Mouse (Mus musculus) liver, postnatal 0 days (tissue): Measurements from ENCODE around the gene Lamtor2. TPM values are rescaled to one million over a fixed set of nuclear protein-coding genes. Genes with fewer than 3 reads are reported as not detected.
A peak's percentile ranks its signal among the peaks of the same experiment; 100 is the strongest.

Experiments used
- ATAC-seq: fragments of 200-750 bp; cut with Nextera tagmentation; 2 replicates; pipeline ENCODE4 v1.8.0; 2017; ENCODE audit warnings: mild to moderate bottlenecking, moderate library complexity
- DNase-seq: peaks from one replicate; pipeline ENCODE4 v3.0.0-alpha.2; 2016
- H3K27ac ChIP-seq: fragments of 300-500 bp; sonication (generic); 2 replicates; pipeline ENCODE4 v1.5.1; 2014; ENCODE audit warnings: antibody characterized with exemption, moderate library complexity, mild to moderate bottlenecking, low read depth
- H3K27me3 ChIP-seq: fragments of 300-500 bp; sonication (generic); 2 replicates; pipeline ENCODE4 v1.6.1; 2014; ENCODE audit warnings: low read length, control low read depth, mixed read lengths; ENCODE audit not compliant: insufficient read depth
- H3K36me3 ChIP-seq: fragments of 300-500 bp; sonication (generic); replicated peaks from 2 replicates; pipeline ENCODE4 v1.6.1; 2014; ENCODE audit warnings: mild to moderate bottlenecking, control low read depth, low read length, moderate library complexity, mixed read lengths; ENCODE audit not compliant: insufficient read depth
- H3K4me1 ChIP-seq: fragments of 300-500 bp; sonication (generic); 2 replicates; pipeline ENCODE4 v1.6.1; 2014; ENCODE audit warnings: antibody characterized with exemption, mild to moderate bottlenecking, control low read depth; ENCODE audit not compliant: insufficient read depth
- H3K4me2 ChIP-seq: fragments of 300-500 bp; sonication (generic); 2 replicates; pipeline ENCODE4 v1.6.1; 2014; ENCODE audit warnings: low read depth, mild to moderate bottlenecking, low read length, moderate library complexity, mixed read lengths
- H3K4me3 ChIP-seq: fragments of 300-500 bp; sonication (generic); 2 replicates; pipeline ENCODE4 v1.5.1; 2014; ENCODE audit warnings: low read depth, low read length
- H3K9ac ChIP-seq: fragments of 300-500 bp; sonication (generic); replicated peaks from 2 replicates; pipeline ENCODE4 v1.6.1; 2014; ENCODE audit warnings: mild to moderate bottlenecking, moderate library complexity
- H3K9me3 ChIP-seq: fragments of 300-500 bp; sonication (generic); 2 replicates; pipeline ENCODE4 v1.6.1; 2016; ENCODE audit warnings: mild to moderate bottlenecking, control low read depth, low read length, mixed read lengths
- CTCF ChIP-seq: sonication (generic); IDR thresholded peaks from 2 replicates; pipeline ENCODE4 v1.5.1; 2016; ENCODE audit warnings: antibody characterized with exemption, low read depth
- EP300 ChIP-seq: IDR thresholded peaks from 2 replicates; pipeline ENCODE4 v1.6.1; 2016; ENCODE audit warnings: antibody characterized with exemption, low read depth, mild to moderate bottlenecking
- WGBS: fragments of 180-500 bp; shearing (Covaris S2); extraction: QIAGEN DNeasy Blood & Tissue Kit; methylation state at CpG from one replicate; pipeline ENCODE4 v1.1.7; 2014; ENCODE audit not compliant: insufficient replicate concordance; 5-methylcytosine and 5-hydroxymethylcytosine counted together
- polyA plus RNA-seq: library from polyadenylated mRNA; unstranded; fragments of >200 nt; fragmentation: Nextera tagmentation; extraction: Ambion mirVana; gene quantifications from 2 replicates; pipeline ENCODE4 v1.2.1, GENCODE M21; 2015

Lamtor2 gene
- polyA plus RNA-seq, 1 experiment from 2014 or later: 104 TPM

GRCm38 (mm10) chr3:88591950-88592731, 39.3 kb upstream of the Lamtor2 start:
- WGBS: 19% methylated on average over 9 of the region's 9 CpGs

GRCm38 (mm10) chr3:88591044-88591443, 38.2 kb upstream of the Lamtor2 start:
- peak; percentile 36 for DNase-seq
- no peaks in the 10 kb centered on the region for H3K9me3 ChIP-seq
- H3K9ac ChIP-seq: no peak overlapping the region
- H3K4me1 ChIP-seq: peaks cover 24% of the 10 kb centered on the region
- H3K4me2 ChIP-seq: no peak overlapping the region
- WGBS: 45% methylated on average over 3 of the region's 3 CpGs
- no peak overlapping the region for H3K4me3 ChIP-seq
- H3K36me3 ChIP-seq: peaks cover 20% of the 10 kb centered on the region
- H3K27ac ChIP-seq: no peak overlapping the region
- no peak for TF ChIP-seq EP300
- TF ChIP-seq CTCF: no peak
- ATAC-seq: peak; percentile 40
- no peaks in the 10 kb centered on the region for H3K27me3 ChIP-seq

More at GRCm38 (mm10) chr3:88591950-88592731, 39.3 kb upstream of the Lamtor2 start:
- peak overlapping the region; percentile 74 for H3K27ac ChIP-seq
- H3K4me3 ChIP-seq: peak overlapping the region; percentile 23
- H3K9ac ChIP-seq: peak overlapping the region; percentile 17; the same call in 1 of the 2 replicates
- TF ChIP-seq EP300 (no peak), CTCF (peak; percentile 69)
- H3K36me3 ChIP-seq: peaks cover 11% of the 10 kb centered on the region
- ATAC-seq (peak; percentile 61), DNase-seq (peak; percentile 48)
- peak overlapping the region; percentile 63 for H3K4me2 ChIP-seq
- peaks cover 24% of the 10 kb centered on the region for H3K4me1 ChIP-seq
- H3K27me3 ChIP-seq: no peaks in the 10 kb centered on the region
- no peaks in the 10 kb centered on the region for H3K9me3 ChIP-seq

GRCm38 (mm10) chr3:88590246-88590645, 37.4 kb upstream of the Lamtor2 start:
- H3K4me1 ChIP-seq: peaks cover 24% of the 10 kb centered on the region
- TF ChIP-seq EP300 (no peak), CTCF (no peak)
- DNase-seq (no peak), ATAC-seq (no peak)
- no peak overlapping the region for H3K4me2 ChIP-seq
- H3K4me3 ChIP-seq: no peak overlapping the region
- H3K27ac ChIP-seq: no peak overlapping the region
- WGBS: 45% methylated on average over 5 of the region's 5 CpGs
- no peaks in the 10 kb centered on the region for H3K27me3 ChIP-seq
- no peak overlapping the region for H3K9ac ChIP-seq
- no peaks in the 10 kb centered on the region for H3K9me3 ChIP-seq
- H3K36me3 ChIP-seq: peaks cover 26% of the 10 kb centered on the region

- Histone ChIP-seq H3K4me3 (no peak overlapping the region), H3K4me2 (no peak overlapping the region), H3K36me3 (peaks cover 36% of the 10 kb centered on the region), H3K9me3 (no peaks in the 10 kb centered on the region), H3K9ac (no peak overlapping the region), H3K4me1 (peaks cover 8% of the 10 kb centered on the region), H3K27me3 (no peaks in the 10 kb centered on the region), H3K27ac (no peak overlapping the region)
- DNase-seq (no peak), ATAC-seq (no peak)
- 85% methylated on average over 5 of the region's 5 CpGs for WGBS
- TF ChIP-seq CTCF (no peak), EP300 (no peak)
Observed at GRCm38 (mm10) chr3:88586640-88587039, 33.8 kb upstream of the Lamtor2 start.

- 87% methylated on average over 6 of the region's 6 CpGs for WGBS
- no peaks in the 10 kb centered on the region for H3K27me3 ChIP-seq
- H3K4me3 ChIP-seq: no peak overlapping the region
- H3K9me3 ChIP-seq: no peaks in the 10 kb centered on the region
- H3K4me1 ChIP-seq: peaks cover 5% of the 10 kb centered on the region
- DNase-seq (no peak), ATAC-seq (no peak)
- no peak overlapping the region for H3K4me2 ChIP-seq
- H3K27ac ChIP-seq: no peak overlapping the region
- H3K36me3 ChIP-seq: peaks cover 39% of the 10 kb centered on the region
- TF ChIP-seq EP300 (no peak), CTCF (no peak)
- H3K9ac ChIP-seq: no peak overlapping the region
Observed at GRCm38 (mm10) chr3:88585769-88586168, 32.9 kb upstream of the Lamtor2 start.

GRCm38 (mm10) chr3:88579454-88580117, 26.7 kb upstream of the Lamtor2 start:
- Histone ChIP-seq H3K9ac (peak overlapping the region; percentile 93), H3K27ac (peak overlapping the region; percentile 87), H3K4me1 (peaks cover 12% of the 10 kb centered on the region; the same call in 1 of the 2 replicates), H3K4me2 (peak overlapping the region; percentile 78), H3K9me3 (no peaks in the 10 kb centered on the region), H3K4me3 (peak overlapping the region; percentile 86), H3K36me3 (peaks cover 14% of the 10 kb centered on the region), H3K27me3 (no peaks in the 10 kb centered on the region)
- DNase-seq: peak; percentile 84
- peak; percentile 92 for ATAC-seq
- under 1% methylated on average over 34 of the region's 34 CpGs for WGBS
- TF ChIP-seq CTCF: no peak
- TF ChIP-seq EP300: no peak
